Mouse (Mus musculus) midbrain, embryonic 13.5 days (tissue): ENCODE measurements at regions not wholly inside any gene's neighbourhood (a gene's known extent, or its start where the extent isn't known, plus 50 kb on each side); places are given as distances from the start of the nearest gene placed in this dataset.

ENCODE experiments used
- ATAC-seq: fragments of 200-750 bp; cut with Nextera tagmentation; 2 replicates; pipeline ENCODE4 v1.8.0; 2017; ENCODE audit warnings: mild to moderate bottlenecking, moderate TSS enrichment, moderate library complexity
- H3K27ac ChIP-seq: fragments of 300-500 bp; sonication (generic); 2 replicates; pipeline ENCODE4 v1.5.1; 2015; ENCODE audit warnings: inconsistent platforms, mild to moderate bottlenecking, moderate library complexity
- H3K27me3 ChIP-seq: fragments of 300-500 bp; sonication (generic); 2 replicates; pipeline ENCODE4 v1.6.1; 2015; ENCODE audit warnings: mild to moderate bottlenecking, inconsistent platforms
- H3K36me3 ChIP-seq: fragments of 300-500 bp; sonication (generic); 2 replicates; pipeline ENCODE4 v1.6.1; 2015; ENCODE audit warnings: mild to moderate bottlenecking, inconsistent platforms
- H3K4me1 ChIP-seq: fragments of 300-500 bp; sonication (generic); replicated peaks from 2 replicates; pipeline ENCODE4 v1.6.1; 2015; ENCODE audit warnings: inconsistent platforms
- H3K4me2 ChIP-seq: fragments of 300-500 bp; sonication (generic); replicated peaks from 2 replicates; pipeline ENCODE4 v1.6.1; 2015; ENCODE audit warnings: moderate library complexity, mild to moderate bottlenecking, inconsistent platforms
- H3K4me3 ChIP-seq: fragments of 300-500 bp; sonication (generic); replicated peaks from 2 replicates; pipeline ENCODE4 v1.5.1; 2015; ENCODE audit warnings: mild to moderate bottlenecking, inconsistent platforms
- H3K9ac ChIP-seq: fragments of 300-500 bp; sonication (generic); replicated peaks from 2 replicates; pipeline ENCODE4 v1.6.1; 2015; ENCODE audit warnings: mild to moderate bottlenecking, inconsistent platforms
- H3K9me3 ChIP-seq: fragments of 300-500 bp; sonication (generic); 2 replicates; pipeline ENCODE4 v1.6.1; 2016; ENCODE audit warnings: mild to moderate bottlenecking, inconsistent platforms
- WGBS: fragments of 180-500 bp; shearing (Covaris S2); methylation state at CpG from one replicate; pipeline ENCODE4 v1.1.7; 2015; 5-methylcytosine and 5-hydroxymethylcytosine counted together

DNA sequence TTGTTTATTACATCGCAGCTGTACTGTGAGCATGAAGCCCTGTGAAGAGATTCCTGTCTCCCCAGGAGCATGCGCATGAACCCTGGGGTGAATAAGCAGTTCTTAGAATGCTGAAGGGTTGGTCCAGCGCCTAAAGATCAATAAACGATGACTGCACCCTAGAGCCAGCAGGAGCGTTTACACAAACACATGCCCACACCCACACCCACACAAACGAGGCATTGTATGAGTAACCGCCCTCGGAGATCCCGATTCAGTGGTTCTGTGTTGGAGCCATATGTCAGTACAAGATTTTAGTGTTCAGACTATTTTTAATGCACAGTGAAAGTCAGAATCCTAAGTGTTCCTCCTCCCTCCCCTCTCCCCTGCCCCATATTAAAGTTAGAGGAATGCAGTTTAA is 57.3 kb downstream of the Edn1 start:
- no peak overlapping the region for H3K27ac ChIP-seq
- H3K4me2 ChIP-seq: no peak overlapping the region
- H3K9me3 ChIP-seq: no peaks in the 10 kb centered on the region
- H3K9ac ChIP-seq: no peak overlapping the region
- 91% methylated on average over 9 of the region's 9 CpGs for WGBS
- no peaks in the 10 kb centered on the region for H3K36me3 ChIP-seq
- H3K4me1 ChIP-seq: no peaks in the 10 kb centered on the region
- no peak overlapping the region for H3K4me3 ChIP-seq
- H3K27me3 ChIP-seq: no peaks in the 10 kb centered on the region
- no peak for ATAC-seq

DNA sequence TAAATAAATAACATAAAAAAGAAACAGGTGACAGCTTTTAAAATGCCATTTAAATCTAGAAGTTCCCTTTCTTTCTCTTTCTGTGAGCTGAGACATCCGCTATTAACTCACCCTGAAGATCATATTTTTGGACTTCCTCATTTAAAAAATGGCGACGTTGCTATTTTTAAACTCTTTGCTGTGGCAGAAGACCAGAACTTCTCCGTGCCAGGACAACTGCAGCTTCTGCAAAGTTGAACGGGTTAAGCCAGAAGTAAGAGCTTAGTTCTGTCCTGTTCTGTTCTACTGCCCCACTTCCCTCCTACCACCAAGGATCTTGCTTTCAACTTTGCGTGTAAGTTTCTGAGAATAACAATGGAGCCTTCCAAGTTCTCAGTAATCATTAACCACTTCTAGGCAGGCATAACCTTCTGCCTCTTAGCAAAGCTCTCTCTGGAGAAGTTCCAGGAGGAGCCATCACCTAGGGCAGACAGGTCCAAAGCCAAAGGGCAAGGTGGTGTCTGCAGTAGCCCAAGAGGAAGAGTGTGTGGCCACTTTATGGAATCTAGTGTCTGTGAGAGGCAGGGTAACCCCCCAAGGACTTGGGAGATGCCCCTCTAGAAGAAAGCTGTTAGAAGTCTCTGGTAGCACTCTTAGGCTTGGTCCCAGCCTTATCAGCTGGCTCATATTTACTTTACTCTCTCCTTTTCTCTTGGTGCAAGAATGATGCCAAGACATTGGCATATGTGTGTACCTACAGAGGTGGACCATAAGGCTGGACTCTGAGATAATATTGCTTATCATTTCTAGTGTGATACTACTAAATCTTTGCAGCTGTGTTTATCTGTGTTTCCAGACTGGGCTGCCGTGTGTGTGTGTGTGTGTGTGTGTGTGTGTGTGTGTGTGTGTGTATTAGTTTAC is 66.6 kb downstream of the Edn1 start:
- no peaks in the 10 kb centered on the region for H3K36me3 ChIP-seq
- H3K9ac ChIP-seq: no peak overlapping the region
- whole genome bisulfite sequencing: 90% methylated on average over 7 of the region's 7 CpGs
- no peaks in the 10 kb centered on the region for H3K27me3 ChIP-seq
- no peak overlapping the region for H3K4me3 ChIP-seq
- ATAC-seq: no peak
- H3K27ac ChIP-seq: no peak overlapping the region
- H3K4me1 ChIP-seq: no peaks in the 10 kb centered on the region
- no peak overlapping the region for H3K4me2 ChIP-seq
- no peaks in the 10 kb centered on the region for H3K9me3 ChIP-seq

DNA sequence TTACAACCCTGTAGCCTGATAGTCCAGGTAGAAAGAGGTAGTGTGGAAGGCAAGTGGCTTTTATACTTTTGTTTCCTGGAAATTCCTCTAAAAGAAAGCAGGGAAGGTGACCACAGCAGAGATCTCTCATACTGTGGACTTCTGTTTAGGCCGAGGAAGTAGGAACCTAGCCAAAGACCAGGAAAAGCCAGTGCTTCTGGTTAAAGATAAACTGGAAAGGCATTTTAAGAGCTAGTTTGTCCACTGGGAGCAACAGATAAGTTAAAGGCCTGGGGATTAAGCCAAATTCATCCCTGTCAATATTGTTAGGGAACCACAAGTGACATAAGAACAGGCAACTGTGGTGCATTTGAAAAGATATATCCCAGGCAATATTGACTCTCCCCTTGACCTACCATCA is 68.5 kb downstream of the Edn1 start:
- Histone ChIP-seq H3K4me3 (no peak overlapping the region), H3K27ac (no peak overlapping the region), H3K36me3 (no peaks in the 10 kb centered on the region), H3K9ac (no peak overlapping the region), H3K9me3 (no peaks in the 10 kb centered on the region), H3K4me2 (no peak overlapping the region), H3K27me3 (no peaks in the 10 kb centered on the region), H3K4me1 (no peaks in the 10 kb centered on the region)
- WGBS: 93% methylated on average over 1 of the region's 1 CpGs
- ATAC-seq: no peak

DNA sequence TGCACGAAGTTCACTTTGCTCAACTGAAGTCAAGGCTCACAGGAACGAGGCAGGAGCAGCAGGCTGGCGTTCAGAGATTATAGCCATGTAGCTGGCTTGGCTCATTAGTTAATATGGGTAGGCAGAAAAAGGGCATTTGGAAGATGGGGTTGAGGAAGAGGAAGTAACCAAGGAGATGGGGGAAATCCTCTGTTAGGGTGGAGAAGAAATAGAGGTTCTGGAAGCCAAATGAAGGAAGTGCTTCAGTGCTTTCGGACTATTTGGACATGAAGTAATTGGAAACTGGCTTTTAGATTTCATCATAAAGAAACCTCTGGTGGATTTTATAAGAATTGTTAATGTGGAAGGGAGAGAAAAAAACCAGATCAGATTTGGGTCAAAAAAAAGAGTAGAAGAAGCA is 70.9 kb downstream of the Edn1 start:
- H3K4me1 ChIP-seq: no peaks in the 10 kb centered on the region
- no peak overlapping the region for H3K4me2 ChIP-seq
- H3K27me3 ChIP-seq: no peaks in the 10 kb centered on the region
- no peak overlapping the region for H3K4me3 ChIP-seq
- no peak for ATAC-seq
- no peaks in the 10 kb centered on the region for H3K36me3 ChIP-seq
- WGBS: 93% methylated on average over 4 of the region's 4 CpGs
- H3K9ac ChIP-seq: no peak overlapping the region
- H3K9me3 ChIP-seq: no peaks in the 10 kb centered on the region
- no peak overlapping the region for H3K27ac ChIP-seq

DNA sequence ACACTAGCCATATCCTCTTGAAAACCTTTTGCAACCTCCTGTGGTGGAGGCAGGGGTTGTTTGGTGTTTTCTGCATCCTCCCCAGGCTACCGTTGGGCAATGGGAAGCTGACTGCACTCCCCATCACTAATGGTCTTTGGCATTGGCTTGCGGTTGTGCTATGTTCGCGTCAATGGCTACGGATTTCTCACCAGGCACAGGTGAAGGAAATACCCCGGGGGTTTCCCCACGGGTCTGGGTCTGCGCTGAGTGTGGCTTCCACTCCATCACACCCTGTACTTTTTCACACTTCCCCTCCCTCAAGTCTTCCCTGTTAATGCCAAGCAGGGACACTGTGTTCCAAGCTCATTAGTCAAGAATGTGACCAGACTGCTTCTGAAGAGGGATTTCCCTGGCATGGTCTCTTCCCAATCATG is 72.9 kb downstream of the Edn1 start:
- no peaks in the 10 kb centered on the region for H3K9me3 ChIP-seq
- H3K4me2 ChIP-seq: no peak overlapping the region
- no peak for ATAC-seq
- no peak overlapping the region for H3K27ac ChIP-seq
- H3K36me3 ChIP-seq: no peaks in the 10 kb centered on the region
- no peaks in the 10 kb centered on the region for H3K4me1 ChIP-seq
- H3K27me3 ChIP-seq: no peaks in the 10 kb centered on the region
- no peak overlapping the region for H3K9ac ChIP-seq
- 96% methylated on average over 8 of the region's 8 CpGs for WGBS
- no peak overlapping the region for H3K4me3 ChIP-seq

DNA sequence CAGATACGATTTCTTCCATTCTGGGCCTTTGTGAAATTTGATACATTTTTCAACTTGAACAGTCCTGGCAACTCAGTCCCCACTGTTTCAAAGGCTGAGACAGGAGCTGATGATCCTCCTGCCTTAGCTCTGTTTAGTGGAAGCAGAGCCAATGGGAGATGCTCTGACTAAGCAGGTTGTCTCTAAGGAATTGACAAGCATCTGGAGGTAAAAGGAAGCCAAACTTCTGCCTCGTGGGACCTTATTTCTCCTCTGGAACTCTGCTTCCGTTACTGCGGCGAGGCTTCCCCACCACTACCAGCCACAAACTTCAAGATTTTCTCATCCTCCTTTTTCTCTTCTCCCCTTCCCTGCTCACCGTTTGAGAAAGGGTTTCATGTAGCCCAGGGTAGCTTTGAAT is 78.4 kb downstream of the Edn1 start:
- 75% methylated on average over 6 of the region's 6 CpGs for WGBS
- no peak overlapping the region for H3K27ac ChIP-seq
- no peak overlapping the region for H3K4me3 ChIP-seq
- H3K4me2 ChIP-seq: no peak overlapping the region
- no peak overlapping the region for H3K9ac ChIP-seq
- H3K36me3 ChIP-seq: no peaks in the 10 kb centered on the region
- ATAC-seq: no peak
- H3K9me3 ChIP-seq: no peaks in the 10 kb centered on the region
- no peaks in the 10 kb centered on the region for H3K4me1 ChIP-seq
- no peaks in the 10 kb centered on the region for H3K27me3 ChIP-seq

DNA sequence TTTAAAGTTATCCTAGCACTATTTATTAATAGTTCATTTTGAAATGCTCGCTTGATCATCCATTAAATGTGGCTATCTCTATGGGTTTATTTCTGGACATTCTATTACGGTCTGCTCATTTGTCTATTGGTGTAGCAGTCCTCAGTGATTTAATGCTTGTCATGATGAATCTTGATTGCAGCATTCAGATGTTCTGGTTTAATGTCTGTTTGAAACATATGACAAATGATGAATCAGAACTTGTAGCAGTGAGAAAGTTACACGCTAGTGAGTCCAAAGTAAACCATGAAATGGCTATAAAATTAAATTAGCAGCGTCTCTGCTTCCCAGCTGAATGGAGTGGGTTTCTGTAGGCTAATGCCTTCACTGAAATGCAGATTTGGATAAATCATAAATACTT is 81.8 kb downstream of the Edn1 start:
- Histone ChIP-seq H3K4me3 (no peak overlapping the region), H3K27ac (no peak overlapping the region), H3K9me3 (no peaks in the 10 kb centered on the region), H3K36me3 (no peaks in the 10 kb centered on the region), H3K4me1 (no peaks in the 10 kb centered on the region), H3K9ac (no peak overlapping the region), H3K4me2 (no peak overlapping the region), H3K27me3 (no peaks in the 10 kb centered on the region)
- WGBS: 76% methylated on average over 4 of the region's 4 CpGs
- ATAC-seq: no peak

DNA sequence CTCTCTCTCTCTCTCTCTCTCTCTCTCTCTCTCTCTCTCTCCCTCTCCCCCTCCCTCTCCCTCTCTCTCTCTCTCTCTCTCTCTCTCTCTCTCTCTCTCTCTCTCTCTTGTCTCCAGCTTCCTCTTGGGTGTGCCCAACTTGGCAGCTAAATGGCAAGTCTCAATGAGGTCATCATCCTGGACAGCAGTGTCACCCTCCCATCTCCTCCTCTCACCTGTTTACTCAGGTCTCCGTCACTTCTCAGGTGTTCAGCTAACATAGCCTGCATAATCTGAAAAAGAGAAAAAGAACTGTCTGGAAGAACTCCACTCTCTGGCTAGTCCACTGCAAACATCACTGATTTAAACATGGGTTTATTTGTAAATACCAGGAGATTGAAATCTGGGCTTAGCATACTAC is 89.1 kb downstream of the Edn1 start:
- no peaks in the 10 kb centered on the region for H3K27me3 ChIP-seq
- H3K9me3 ChIP-seq: no peaks in the 10 kb centered on the region
- WGBS: 89% methylated on average over 1 of the region's 1 CpGs
- no peaks in the 10 kb centered on the region for H3K36me3 ChIP-seq
- ATAC-seq: no peak
- H3K27ac ChIP-seq: no peak overlapping the region
- no peak overlapping the region for H3K9ac ChIP-seq
- H3K4me2 ChIP-seq: no peak overlapping the region
- no peak overlapping the region for H3K4me3 ChIP-seq
- H3K4me1 ChIP-seq: no peaks in the 10 kb centered on the region

DNA sequence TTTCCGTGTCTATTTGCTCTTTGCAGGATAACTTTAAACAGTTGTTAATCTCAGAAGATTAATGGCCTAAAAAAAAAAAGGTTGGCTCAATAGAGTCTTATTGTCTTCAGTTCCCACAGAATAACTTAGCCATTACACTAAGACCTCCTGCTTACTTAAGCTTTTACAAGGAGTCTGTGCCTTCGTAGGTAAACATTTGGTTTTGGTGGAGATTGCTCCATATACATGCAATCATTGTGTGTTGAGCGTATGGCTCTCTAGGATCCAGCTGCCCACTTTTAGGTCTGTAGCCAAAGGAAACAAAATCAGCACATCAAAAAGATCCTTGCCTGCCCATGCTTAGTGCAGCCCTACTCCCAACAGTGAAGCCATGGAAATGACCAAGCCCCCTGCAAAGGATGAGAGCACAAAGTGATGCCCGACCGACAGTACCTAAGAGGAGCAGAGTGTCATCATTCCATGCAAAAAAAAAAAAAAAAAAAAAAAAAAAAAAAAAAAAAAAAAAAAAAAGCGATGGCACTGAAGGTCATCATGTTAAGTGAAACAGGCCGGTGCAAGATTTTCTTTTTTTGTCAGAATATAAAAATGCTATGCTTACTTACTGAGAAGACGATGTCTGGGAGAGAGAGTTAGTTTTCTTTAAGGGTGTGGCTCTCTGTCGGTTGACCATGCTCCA is 90.2 kb downstream of the Edn1 start:
- no peaks in the 10 kb centered on the region for H3K27me3 ChIP-seq
- H3K27ac ChIP-seq: no peak overlapping the region
- no peaks in the 10 kb centered on the region for H3K4me1 ChIP-seq
- no peak overlapping the region for H3K4me2 ChIP-seq
- H3K36me3 ChIP-seq: no peaks in the 10 kb centered on the region
- WGBS: 81% methylated on average over 9 of the region's 9 CpGs
- ATAC-seq: no peak
- no peaks in the 10 kb centered on the region for H3K9me3 ChIP-seq
- H3K9ac ChIP-seq: no peak overlapping the region
- H3K4me3 ChIP-seq: no peak overlapping the region

DNA sequence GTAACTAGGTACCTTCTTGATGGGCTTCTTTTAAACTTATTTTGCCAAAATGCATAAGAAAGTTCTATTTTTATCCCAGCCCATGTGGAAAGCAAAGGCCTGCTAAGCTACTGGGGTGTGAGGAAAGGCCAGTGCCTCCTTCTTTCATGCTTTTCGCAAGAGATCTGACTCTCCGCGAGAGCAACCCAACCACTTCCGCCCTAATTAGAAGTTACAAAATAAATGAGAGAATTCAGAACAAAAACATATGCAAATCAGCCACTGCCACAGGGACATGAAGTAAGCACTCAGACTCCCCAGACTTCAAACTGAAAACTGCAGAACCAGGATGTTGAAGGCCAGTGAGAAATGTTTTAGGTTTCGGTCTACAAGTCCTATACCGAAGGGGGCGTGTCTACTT is 91.4 kb downstream of the Edn1 start:
- Histone ChIP-seq H3K9ac (no peak overlapping the region), H3K27me3 (no peaks in the 10 kb centered on the region), H3K36me3 (no peaks in the 10 kb centered on the region), H3K4me3 (no peak overlapping the region), H3K27ac (no peak overlapping the region), H3K4me2 (no peak overlapping the region), H3K9me3 (no peaks in the 10 kb centered on the region), H3K4me1 (no peaks in the 10 kb centered on the region)
- WGBS: 92% methylated on average over 7 of the region's 7 CpGs
- no peak for ATAC-seq

DNA sequence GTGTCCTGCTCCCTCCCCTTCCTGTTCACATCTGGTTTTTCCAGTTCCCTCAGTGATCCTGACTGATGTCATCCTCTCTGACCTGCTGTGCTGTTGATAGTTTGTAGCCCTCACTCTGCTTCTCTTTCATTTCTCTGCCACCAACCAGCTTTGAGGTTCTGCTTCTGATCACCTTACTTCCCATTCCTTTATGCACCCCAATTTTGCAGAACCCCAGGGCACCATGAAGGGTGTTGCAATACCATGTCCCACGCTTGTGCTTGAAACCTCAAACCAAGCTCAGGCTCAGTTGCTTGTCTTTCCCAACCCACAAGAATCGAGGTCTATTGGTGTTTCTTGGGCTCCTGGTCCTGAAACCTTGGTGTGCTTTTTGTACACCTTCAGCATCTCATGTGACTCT is 93.3 kb downstream of the Edn1 start:
- WGBS: 81% methylated on average over 2 of the region's 2 CpGs
- Histone ChIP-seq H3K4me3 (no peak overlapping the region), H3K27me3 (no peaks in the 10 kb centered on the region), H3K4me1 (no peaks in the 10 kb centered on the region), H3K9ac (no peak overlapping the region), H3K4me2 (no peak overlapping the region), H3K36me3 (no peaks in the 10 kb centered on the region), H3K9me3 (no peaks in the 10 kb centered on the region), H3K27ac (no peak overlapping the region)
- ATAC-seq: no peak

DNA sequence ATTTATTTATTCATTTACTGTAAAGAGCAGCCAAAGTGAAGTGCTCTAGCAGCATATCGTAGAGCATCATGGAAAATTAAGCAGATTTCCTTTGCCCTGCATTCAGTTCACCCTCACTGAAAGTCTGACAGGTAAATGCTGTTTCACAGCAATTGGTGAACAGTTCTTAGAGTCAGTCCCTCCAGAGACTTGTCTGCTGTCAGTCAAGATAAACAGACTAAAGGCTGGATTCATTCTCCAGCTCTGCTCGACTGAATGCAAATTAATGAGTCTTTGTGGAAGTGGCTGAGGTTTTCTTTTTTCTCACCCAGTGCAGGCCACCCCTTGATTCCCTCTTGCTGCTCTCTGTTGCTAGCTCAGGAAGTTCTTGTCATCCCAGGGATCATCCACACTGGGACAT is 100.2 kb downstream of the Edn1 start:
- ATAC-seq: peak; percentile 69
- H3K27ac ChIP-seq: peak overlapping the region; percentile 56; the same call in 1 of the 2 replicates
- peaks cover 18% of the 10 kb centered on the region for H3K4me1 ChIP-seq
- no peaks in the 10 kb centered on the region for H3K36me3 ChIP-seq
- H3K27me3 ChIP-seq: no peaks in the 10 kb centered on the region
- H3K4me2 ChIP-seq: no peak overlapping the region
- WGBS: 10% methylated on average over 2 of the region's 2 CpGs
- no peak overlapping the region for H3K9ac ChIP-seq
- H3K9me3 ChIP-seq: no peaks in the 10 kb centered on the region
- no peak overlapping the region for H3K4me3 ChIP-seq
